Mouse (Mus musculus) central nervous system, embryonic 14 days (tissue): ENCODE results near the gene Cfhr2. TPM values are rescaled to one million over a fixed set of nuclear protein-coding genes. Genes with fewer than 3 reads are reported as not detected.

ENCODE experiments used
- polyA plus RNA-seq: library from polyadenylated mRNA; depleted of rRNA; stranded (reverse); fragments of >200 nt; gene quantifications from 2 replicates; pipeline ENCODE4 v1.2.3, GENCODE M21; 2012; rRNA removed

Gene Cfhr2
- polyA plus RNA-seq: 0.12 and 0.14 TPM in 2 replicates

DNA sequence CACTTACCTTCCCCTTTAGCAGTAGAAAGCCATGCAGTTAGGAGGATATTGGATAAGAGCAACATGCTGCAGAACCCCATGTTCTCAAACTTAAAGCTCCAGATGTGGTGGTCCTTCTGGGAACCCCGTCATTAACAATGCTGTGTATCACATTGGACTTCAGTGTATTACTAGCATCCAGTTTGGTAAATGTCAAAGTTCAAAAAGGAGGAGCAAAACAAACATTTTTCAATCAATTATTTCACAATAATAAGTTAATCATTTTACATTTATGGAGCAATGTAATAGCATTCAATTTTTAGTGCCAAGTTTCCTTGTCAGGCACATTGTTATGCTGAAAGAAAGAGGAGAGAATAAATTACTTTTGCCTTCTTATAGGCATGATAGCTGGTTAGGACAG, at the start of gene Cfhr2:
TSS of gene Cfhr2 (minus strand) at position 155 of the 400 bp plus-strand sequence.

DNA sequence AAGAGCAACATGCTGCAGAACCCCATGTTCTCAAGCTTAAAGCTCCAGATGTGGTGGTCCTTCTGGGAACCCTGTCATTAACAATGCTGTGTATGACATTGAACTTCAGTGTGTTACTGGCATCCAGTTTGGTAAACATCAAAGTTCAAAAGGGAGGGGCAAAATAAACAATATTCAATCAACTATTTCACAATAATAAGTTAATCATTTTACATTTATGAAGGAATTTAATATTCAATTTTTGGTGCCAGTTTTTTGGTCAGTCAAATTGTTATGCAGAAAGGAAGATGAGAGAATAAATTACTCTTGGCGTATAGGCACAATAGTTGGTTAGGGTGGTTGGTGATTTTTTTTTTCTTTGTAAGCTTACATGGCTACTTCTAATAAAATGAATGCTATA, 77.4 kb downstream of the Cfhr2 start, which contains the start of gene Gm4788:
TSS of gene Gm4788 (minus strand) at position 101 of the 400 bp plus-strand sequence.

Other genes starting within 250 kb of the Cfhr2 start
- not detected in 2 replicates for gene Gm4788, start 77.5 kb downstream of the Cfhr2 start, polyA plus RNA-seq